Mouse (Mus musculus): ENCODE data around the gene Gm11237.
"Not testable (repeated sequence)": the region's sequence is repeated elsewhere in the genome, so short reads cannot be mapped to it uniquely, and the experiment has no call there.

Gene Gm11237

GRCm38 (mm10) chr4:73622684-73623083, at the start of gene Gm11237:
Gene Gm11237 (plus strand): TSS chr4:73622984.
- not testable (repeated sequence) for DNase-seq (ENCODE audit: low spot score)

GRCm38 (mm10) chr4:73599248-73599647, 23.5 kb upstream of the Gm11237 start:
- DNase-seq (ENCODE audit: low spot score) = no peak

- DNase-seq (ENCODE audit: low spot score) = not testable (repeated sequence)
These were observed 15.2 kb upstream of the Gm11237 start, which contains the start of gene Gm11238 for GRCm38 (mm10) chr4:73607581-73607980. Gene Gm11238 (plus strand): TSS chr4:73607881.

GRCm38 (mm10) chr4:73637821-73638220, 15.0 kb downstream of the Gm11237 start, which contains the start of gene Gm11236:
Gene Gm11236 (plus strand): TSS chr4:73638121.
- DNase-seq (ENCODE audit: low spot score) = not testable (repeated sequence)

- not testable (repeated sequence) for DNase-seq (ENCODE audit: low spot score)
These were observed 39.1 kb downstream of the Gm11237 start for GRCm38 (mm10) chr4:73661864-73662263.

GRCm38 (mm10) chr4:73668054-73668453, 45.3 kb downstream of the Gm11237 start, which contains the start of gene Gm11239:
Gene Gm11239 (plus strand): TSS chr4:73668354.
- DNase-seq (ENCODE audit: low spot score) = not testable (repeated sequence)
